Mouse (Mus musculus) thymus, postnatal 0 days (tissue): ENCODE measurements at regions not wholly inside any gene's neighbourhood (a gene's known extent, or its start where the extent isn't known, plus 50 kb on each side); places are given as distances from the start of the nearest gene placed in this dataset.

Experiments
- DNase-seq: peaks from one replicate; pipeline ENCODE4 v3.0.0-alpha.2; 2015; ENCODE audit warnings: low spot score

- no peak for DNase-seq
Measured at GRCm38 (mm10) chr19:28205691-28206090, 194.7 kb upstream of the Rfx3 start.

GRCm38 (mm10) chr19:28203719-28204118 is 192.8 kb upstream of the Rfx3 start:
- no peak for DNase-seq

- DNase-seq = no peak
Measured at GRCm38 (mm10) chr19:28199385-28199784, 188.4 kb upstream of the Rfx3 start.

GRCm38 (mm10) chr19:28196881-28197280 is 185.9 kb upstream of the Rfx3 start:
- no peak for DNase-seq

- no peak for DNase-seq
Measured at GRCm38 (mm10) chr19:28192248-28192647, 181.3 kb upstream of the Rfx3 start.

- DNase-seq = no peak
Measured at GRCm38 (mm10) chr19:28191428-28192116, 180.6 kb upstream of the Rfx3 start.

- DNase-seq = no peak
Measured at GRCm38 (mm10) chr19:28190250-28190649, 179.3 kb upstream of the Rfx3 start.

- no peak for DNase-seq
Measured at GRCm38 (mm10) chr19:28188363-28188762, 177.4 kb upstream of the Rfx3 start.

GRCm38 (mm10) chr19:28182411-28183182 is 171.6 kb upstream of the Rfx3 start:
- no peak for DNase-seq

GRCm38 (mm10) chr19:28181171-28181570 is 170.2 kb upstream of the Rfx3 start:
- no peak for DNase-seq

GRCm38 (mm10) chr19:28178114-28178513 is 167.1 kb upstream of the Rfx3 start:
- DNase-seq = no peak

GRCm38 (mm10) chr19:28176821-28177220 is 165.9 kb upstream of the Rfx3 start:
- DNase-seq = no peak

GRCm38 (mm10) chr19:28171836-28172534 is 161.0 kb upstream of the Rfx3 start:
- DNase-seq = no peak

- no peak for DNase-seq
Measured at GRCm38 (mm10) chr19:28167451-28168165, 156.6 kb upstream of the Rfx3 start.

GRCm38 (mm10) chr19:28166626-28167025 is 155.7 kb upstream of the Rfx3 start:
- no peak for DNase-seq

GRCm38 (mm10) chr19:28165901-28166361 is 155.0 kb upstream of the Rfx3 start:
- DNase-seq = peak; percentile 32

- no peak for DNase-seq
Measured at GRCm38 (mm10) chr19:28163195-28163594, 152.2 kb upstream of the Rfx3 start.

GRCm38 (mm10) chr19:28160582-28160981 is 149.6 kb upstream of the Rfx3 start:
- DNase-seq = peak; percentile 4

- no peak for DNase-seq
Measured at GRCm38 (mm10) chr19:28157196-28157595, 146.2 kb upstream of the Rfx3 start.

- DNase-seq = no peak
Measured at GRCm38 (mm10) chr19:28137581-28137980, 126.6 kb upstream of the Rfx3 start.

- DNase-seq = no peak
Measured at GRCm38 (mm10) chr19:28134806-28135205, 123.8 kb upstream of the Rfx3 start.
